Mouse (Mus musculus): ENCODE measurements around the gene Dennd5a. TPM values are rescaled to one million over a fixed set of nuclear protein-coding genes. Genes with fewer than 3 reads are reported as not detected.

The Dennd5a gene
- total and polyA plus RNA-seq, 2 experiments = 24.1 to 26.2 TPM

DNA sequence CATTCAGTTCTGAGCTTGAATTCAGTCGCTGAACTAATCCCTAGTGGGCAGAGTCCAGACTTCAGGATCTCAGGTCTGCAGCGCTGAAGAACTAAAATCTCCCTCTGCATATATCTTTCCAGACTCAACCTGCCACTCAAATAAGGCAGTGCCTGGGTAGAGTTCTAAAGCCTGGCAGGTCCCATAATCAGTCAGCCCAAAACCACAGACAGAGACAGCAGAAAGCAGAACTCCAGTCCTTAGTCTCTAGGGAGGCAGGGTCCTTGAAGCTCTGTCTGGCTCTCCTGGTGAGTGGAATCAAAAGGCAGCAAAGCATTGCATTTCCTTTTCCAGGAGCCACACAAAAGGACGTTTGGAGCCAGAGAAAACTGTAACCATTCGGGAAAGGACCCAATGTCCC is 96.7 kb downstream of the Dennd5a start:
- Histone ChIP-seq H3K36me3 (ENCODE audit: control insufficient read depth, insufficient read depth, low read length) (no peaks in the 10 kb centered on the region), H3K27ac (replicated peaks; ENCODE audit: insufficient read depth, low read depth, low read length) (no peak overlapping the region), H3K79me2 (ENCODE audit: control insufficient read depth, insufficient read depth, low read length) (no peaks in the 10 kb centered on the region), H3K4me3 (ENCODE audit: insufficient read depth, low read depth, low read length) (no peak overlapping the region), H3K27me3 (ENCODE audit: control insufficient read depth, insufficient read depth, low read length) (no peaks in the 10 kb centered on the region), H3K4me1 (ENCODE audit: control insufficient read depth, insufficient read depth, low read length) (no peaks in the 10 kb centered on the region; the same call in 1 of the 2 replicates), H3K9ac (ENCODE audit: low read depth, low read length) (no peak overlapping the region)
- 41% methylated on average over 4 of the region's 4 CpGs for WGBS
- TF ChIP-seq POLR2A (IDR thresholded peaks at IDR 0.05; ENCODE audit: extremely low read depth, insufficient read depth, low read length) = no peak
- TF ChIP-seq CTCF (IDR thresholded peaks at IDR 0.05; ENCODE audit: low read depth, low read length) = no peak
- no peak for DNase-seq (ENCODE audit: extremely low read depth, low read depth, low spot score)

DNA sequence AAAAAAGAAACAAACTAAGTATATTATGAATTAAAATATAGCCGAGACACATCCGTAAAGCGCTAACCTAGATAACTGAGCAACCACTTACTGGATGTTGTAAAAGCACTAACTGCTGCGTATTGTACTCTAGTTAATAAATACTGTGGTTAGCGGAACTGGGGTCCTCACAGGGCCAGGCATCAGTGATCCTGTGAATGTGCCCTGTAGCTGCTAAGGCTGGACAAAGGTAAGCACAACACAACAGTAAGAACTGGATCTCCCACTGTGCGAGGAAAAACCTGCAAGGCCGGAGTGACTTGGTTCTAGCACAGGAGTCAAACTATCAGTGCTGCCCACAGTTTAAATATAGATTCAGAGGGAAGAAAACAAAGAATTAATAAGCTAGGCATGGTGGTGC is 100.1 kb downstream of the Dennd5a start:
- H3K9ac ChIP-seq (ENCODE audit: low read depth, low read length) = no peak overlapping the region
- no peak for DNase-seq (ENCODE audit: extremely low read depth, low read depth, low spot score)
- WGBS = 88% methylated on average over 7 of the region's 7 CpGs
- H3K4me1 ChIP-seq (ENCODE audit: control insufficient read depth, insufficient read depth, low read length) = no peaks in the 10 kb centered on the region; the same call in 1 of the 2 replicates
- no peaks in the 10 kb centered on the region for H3K79me2 ChIP-seq (ENCODE audit: control insufficient read depth, insufficient read depth, low read length)
- TF ChIP-seq POLR2A (IDR thresholded peaks at IDR 0.05; ENCODE audit: extremely low read depth, insufficient read depth, low read length) (no peak), CTCF (IDR thresholded peaks at IDR 0.05; ENCODE audit: low read depth, low read length) (no peak)
- no peaks in the 10 kb centered on the region for H3K36me3 ChIP-seq (ENCODE audit: control insufficient read depth, insufficient read depth, low read length)
- no peak overlapping the region for H3K27ac ChIP-seq (replicated peaks; ENCODE audit: insufficient read depth, low read depth, low read length)
- H3K27me3 ChIP-seq (ENCODE audit: control insufficient read depth, insufficient read depth, low read length) = no peaks in the 10 kb centered on the region
- no peak overlapping the region for H3K4me3 ChIP-seq (ENCODE audit: insufficient read depth, low read depth, low read length)

DNA sequence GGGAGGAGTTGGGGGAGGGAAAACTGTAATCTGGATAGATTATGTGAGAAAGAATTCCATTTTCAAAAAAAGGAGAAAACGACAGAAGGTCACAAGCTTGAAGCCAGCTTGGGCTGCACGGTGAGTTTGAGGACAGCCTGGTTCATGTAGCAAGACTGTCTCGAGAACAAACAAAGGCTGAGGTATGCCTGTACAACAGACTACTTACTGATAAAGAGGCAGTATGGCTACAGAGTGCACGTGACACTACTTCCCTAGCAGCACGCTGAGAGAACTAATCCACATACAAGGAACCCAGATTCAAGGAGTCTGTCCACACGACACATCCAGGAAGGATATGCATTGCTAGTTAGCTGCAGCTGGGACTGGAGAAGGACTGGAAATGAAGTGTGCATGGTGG is 100.9 kb downstream of the Dennd5a start:
- no peak overlapping the region for H3K27ac ChIP-seq (replicated peaks; ENCODE audit: insufficient read depth, low read depth, low read length)
- WGBS = 41% methylated on average over 6 of the region's 6 CpGs
- no peak for TF ChIP-seq CTCF (IDR thresholded peaks at IDR 0.05; ENCODE audit: low read depth, low read length)
- TF ChIP-seq POLR2A (IDR thresholded peaks at IDR 0.05; ENCODE audit: extremely low read depth, insufficient read depth, low read length) = no peak
- H3K4me3 ChIP-seq (ENCODE audit: insufficient read depth, low read depth, low read length) = no peak overlapping the region
- no peaks in the 10 kb centered on the region for H3K79me2 ChIP-seq (ENCODE audit: control insufficient read depth, insufficient read depth, low read length)
- H3K27me3 ChIP-seq (ENCODE audit: control insufficient read depth, insufficient read depth, low read length) = no peaks in the 10 kb centered on the region
- no peak for DNase-seq (ENCODE audit: extremely low read depth, low read depth, low spot score)
- no peak overlapping the region for H3K9ac ChIP-seq (ENCODE audit: low read depth, low read length)
- no peaks in the 10 kb centered on the region for H3K36me3 ChIP-seq (ENCODE audit: control insufficient read depth, insufficient read depth, low read length)
- H3K4me1 ChIP-seq (ENCODE audit: control insufficient read depth, insufficient read depth, low read length) = no peaks in the 10 kb centered on the region; the same call in 1 of the 2 replicates

DNA sequence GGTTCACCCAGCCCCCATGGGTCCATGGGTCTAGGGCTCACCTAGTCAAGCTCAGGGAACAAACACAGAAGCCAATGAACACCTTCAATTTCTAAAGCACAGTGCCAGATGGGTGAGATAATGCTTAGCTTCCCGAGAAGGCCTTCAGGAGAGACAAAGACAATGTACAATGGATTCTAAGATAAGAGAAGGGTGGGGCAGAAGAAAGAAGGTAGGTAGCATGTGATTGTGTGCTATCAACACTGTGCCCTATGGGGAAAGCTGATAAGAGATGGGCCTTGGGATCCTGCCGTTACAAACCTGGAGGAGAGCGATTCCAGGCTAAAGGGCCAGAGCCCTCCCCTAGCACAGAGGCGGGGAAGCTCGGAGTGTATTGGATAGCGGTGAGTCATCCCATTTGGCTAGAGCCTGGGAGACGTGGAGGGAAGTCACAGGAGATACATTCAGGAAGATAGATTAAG is 107.5 kb downstream of the Dennd5a start:
- TF ChIP-seq CTCF (IDR thresholded peaks at IDR 0.05; ENCODE audit: low read depth, low read length) = no peak
- TF ChIP-seq POLR2A (IDR thresholded peaks at IDR 0.05; ENCODE audit: extremely low read depth, insufficient read depth, low read length) = no peak
- H3K27me3 ChIP-seq (ENCODE audit: control insufficient read depth, insufficient read depth, low read length) = no peaks in the 10 kb centered on the region
- DNase-seq (ENCODE audit: extremely low read depth, low read depth, low spot score) = no peak
- no peak overlapping the region for H3K9ac ChIP-seq (ENCODE audit: low read depth, low read length)
- H3K79me2 ChIP-seq (ENCODE audit: control insufficient read depth, insufficient read depth, low read length) = no peaks in the 10 kb centered on the region
- no peak overlapping the region for H3K4me3 ChIP-seq (ENCODE audit: insufficient read depth, low read depth, low read length)
- H3K36me3 ChIP-seq (ENCODE audit: control insufficient read depth, insufficient read depth, low read length) = no peaks in the 10 kb centered on the region
- no peak overlapping the region for H3K27ac ChIP-seq (replicated peaks; ENCODE audit: insufficient read depth, low read depth, low read length)
- no peaks in the 10 kb centered on the region for H3K4me1 ChIP-seq (ENCODE audit: control insufficient read depth, insufficient read depth, low read length)
- 50% methylated on average over 7 of the region's 7 CpGs for WGBS

GRCm38 (mm10) chr7:109852017-109852416 is 108.3 kb downstream of the Dennd5a start:
- H3K27ac ChIP-seq (replicated peaks; ENCODE audit: insufficient read depth, low read depth, low read length) = no peak overlapping the region
- H3K4me1 ChIP-seq (ENCODE audit: control insufficient read depth, insufficient read depth, low read length) = no peaks in the 10 kb centered on the region
- DNase-seq (ENCODE audit: extremely low read depth, low read depth, low spot score) = no peak
- H3K9ac ChIP-seq (ENCODE audit: low read depth, low read length) = no peak overlapping the region
- H3K4me3 ChIP-seq (ENCODE audit: insufficient read depth, low read depth, low read length) = no peak overlapping the region
- 89% methylated on average over 7 of the region's 7 CpGs for WGBS
- H3K36me3 ChIP-seq (ENCODE audit: control insufficient read depth, insufficient read depth, low read length) = no peaks in the 10 kb centered on the region
- no peaks in the 10 kb centered on the region for H3K79me2 ChIP-seq (ENCODE audit: control insufficient read depth, insufficient read depth, low read length)
- no peaks in the 10 kb centered on the region for H3K27me3 ChIP-seq (ENCODE audit: control insufficient read depth, insufficient read depth, low read length)
- TF ChIP-seq CTCF (IDR thresholded peaks at IDR 0.05; ENCODE audit: low read depth, low read length) = no peak
- no peak for TF ChIP-seq POLR2A (IDR thresholded peaks at IDR 0.05; ENCODE audit: extremely low read depth, insufficient read depth, low read length)

DNA sequence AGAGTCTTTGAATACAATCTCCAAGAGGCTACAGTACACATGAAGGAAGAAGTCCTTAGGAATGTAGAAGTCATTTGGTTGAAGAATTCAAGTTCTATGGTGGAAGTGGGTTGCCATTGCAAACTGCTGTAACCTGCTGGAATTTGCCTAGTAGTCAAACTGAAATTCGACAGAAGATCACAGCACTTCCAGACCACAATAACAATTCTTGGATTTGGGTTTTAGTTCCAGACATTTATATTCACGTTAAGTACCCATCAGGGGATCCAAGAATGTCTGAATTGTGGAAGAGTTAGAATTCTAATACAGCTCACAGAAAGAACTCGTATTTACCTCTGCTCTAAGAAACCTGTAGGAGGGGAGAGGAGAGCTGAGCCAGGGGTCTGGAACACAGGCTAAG is 109.7 kb downstream of the Dennd5a start:
- TF ChIP-seq CTCF (IDR thresholded peaks at IDR 0.05; ENCODE audit: low read depth, low read length) = no peak
- no peak for TF ChIP-seq POLR2A (IDR thresholded peaks at IDR 0.05; ENCODE audit: extremely low read depth, insufficient read depth, low read length)
- Histone ChIP-seq H3K27ac (replicated peaks; ENCODE audit: insufficient read depth, low read depth, low read length) (no peak overlapping the region), H3K4me3 (ENCODE audit: insufficient read depth, low read depth, low read length) (no peak overlapping the region), H3K79me2 (ENCODE audit: control insufficient read depth, insufficient read depth, low read length) (no peaks in the 10 kb centered on the region), H3K36me3 (ENCODE audit: control insufficient read depth, insufficient read depth, low read length) (no peaks in the 10 kb centered on the region), H3K27me3 (ENCODE audit: control insufficient read depth, insufficient read depth, low read length) (no peaks in the 10 kb centered on the region), H3K9ac (ENCODE audit: low read depth, low read length) (no peak overlapping the region), H3K4me1 (ENCODE audit: control insufficient read depth, insufficient read depth, low read length) (no peaks in the 10 kb centered on the region)
- no peak for DNase-seq (ENCODE audit: extremely low read depth, low read depth, low spot score)
- 85% methylated on average over 3 of the region's 3 CpGs for WGBS

All from liver, adult 2 months (tissue).